Mouse (Mus musculus): Measurements from ENCODE around the gene Nck2.

The Nck2 gene

GRCm38 (mm10) chr1:43506638-43507037 lies 62.3 kb downstream of the Nck2 start:
- WGBS, result 78% methylated on average over 3 of the region's 3 CpGs

DNA sequence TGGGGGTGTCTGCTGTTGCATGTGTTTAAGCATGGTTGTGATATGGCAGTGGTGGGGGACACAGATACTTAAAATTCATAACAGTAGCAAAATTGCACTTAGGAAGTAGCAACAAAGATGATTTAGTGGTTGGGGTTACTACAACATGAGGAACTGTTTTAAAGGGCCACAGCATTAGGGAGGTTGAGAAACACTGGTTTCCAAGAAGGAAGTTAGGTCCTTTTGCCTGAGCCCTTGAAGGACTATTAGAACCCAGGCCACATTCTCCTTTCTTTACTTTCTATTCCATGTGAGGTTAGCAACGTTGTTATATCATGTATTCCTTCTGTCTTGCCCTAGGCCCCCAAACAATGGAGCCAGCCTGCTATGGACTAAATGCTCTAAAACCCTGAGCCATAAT lies 63.4 kb downstream of the Nck2 start:
- 83% methylated on average over 1 of the region's 1 CpGs for WGBS

DNA sequence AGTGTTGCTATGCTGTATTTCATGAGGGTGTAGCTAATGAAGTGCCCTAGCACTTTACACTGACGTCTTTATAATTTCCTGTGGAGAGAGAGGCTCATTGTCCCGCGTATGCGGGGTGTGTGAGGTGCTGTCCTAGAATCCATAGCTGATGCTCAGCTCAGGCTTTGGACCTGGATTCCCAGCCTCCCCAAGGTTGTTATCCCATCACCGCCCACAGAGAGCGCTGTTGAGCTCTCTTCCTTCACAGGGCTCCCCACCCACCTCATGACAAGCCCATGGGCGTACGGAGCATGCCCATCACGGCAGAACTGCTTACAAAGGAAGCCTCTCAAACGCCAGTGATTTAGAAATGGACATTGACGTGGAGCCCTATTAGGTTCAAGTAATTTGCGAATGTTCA lies 66.9 kb downstream of the Nck2 start:
- 84% methylated on average over 12 of the region's 12 CpGs for whole genome bisulfite sequencing

- 85% methylated on average over 8 of the region's 8 CpGs for WGBS
Observed at GRCm38 (mm10) chr1:43511667-43512066, 67.3 kb downstream of the Nck2 start.

GRCm38 (mm10) chr1:43517405-43517804 lies 73.0 kb downstream of the Nck2 start:
- WGBS, result 97% methylated on average over 3 of the region's 3 CpGs

GRCm38 (mm10) chr1:43520216-43520988 lies 76.0 kb downstream of the Nck2 start:
- 92% methylated on average over 1 of the region's 1 CpGs for WGBS

GRCm38 (mm10) chr1:43520989-43521371 lies 76.6 kb downstream of the Nck2 start:
- WGBS, result 83% methylated on average over 3 of the region's 3 CpGs

DNA sequence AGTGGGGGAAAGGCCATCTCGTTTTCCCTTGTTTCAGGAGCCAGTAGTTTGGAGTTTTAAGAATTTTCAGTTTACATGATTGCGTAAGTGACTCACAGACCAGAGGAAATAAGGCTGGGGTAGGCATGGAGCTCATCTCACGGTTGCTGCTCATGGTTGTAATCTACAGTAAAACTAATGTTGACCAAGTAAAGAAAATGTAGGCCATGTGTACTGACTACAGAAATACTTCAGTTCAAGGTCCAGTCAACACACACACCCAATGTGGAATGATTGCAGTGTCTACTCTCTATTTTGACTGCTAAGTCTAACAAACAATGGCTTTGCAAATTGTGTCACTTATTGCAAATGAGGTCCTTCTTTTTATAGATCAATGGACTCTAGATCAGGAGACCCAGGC lies 77.1 kb downstream of the Nck2 start:
- 77% methylated on average over 3 of the region's 3 CpGs for WGBS

GRCm38 (mm10) chr1:43521950-43522349 lies 77.6 kb downstream of the Nck2 start:
- WGBS, result 99% methylated on average over 4 of the region's 4 CpGs

GRCm38 (mm10) chr1:43522976-43523375 lies 78.6 kb downstream of the Nck2 start:
- WGBS, result 78% methylated on average over 2 of the region's 2 CpGs

GRCm38 (mm10) chr1:43524332-43524731 lies 80.0 kb downstream of the Nck2 start:
- 72% methylated on average over 3 of the region's 3 CpGs for WGBS

- 73% methylated on average over 2 of the region's 2 CpGs for WGBS
Observed at GRCm38 (mm10) chr1:43528275-43528674, 83.9 kb downstream of the Nck2 start.

- 71% methylated on average over 1 of the region's 1 CpGs for WGBS
Observed at GRCm38 (mm10) chr1:43529086-43529485, 84.7 kb downstream of the Nck2 start.

DNA sequence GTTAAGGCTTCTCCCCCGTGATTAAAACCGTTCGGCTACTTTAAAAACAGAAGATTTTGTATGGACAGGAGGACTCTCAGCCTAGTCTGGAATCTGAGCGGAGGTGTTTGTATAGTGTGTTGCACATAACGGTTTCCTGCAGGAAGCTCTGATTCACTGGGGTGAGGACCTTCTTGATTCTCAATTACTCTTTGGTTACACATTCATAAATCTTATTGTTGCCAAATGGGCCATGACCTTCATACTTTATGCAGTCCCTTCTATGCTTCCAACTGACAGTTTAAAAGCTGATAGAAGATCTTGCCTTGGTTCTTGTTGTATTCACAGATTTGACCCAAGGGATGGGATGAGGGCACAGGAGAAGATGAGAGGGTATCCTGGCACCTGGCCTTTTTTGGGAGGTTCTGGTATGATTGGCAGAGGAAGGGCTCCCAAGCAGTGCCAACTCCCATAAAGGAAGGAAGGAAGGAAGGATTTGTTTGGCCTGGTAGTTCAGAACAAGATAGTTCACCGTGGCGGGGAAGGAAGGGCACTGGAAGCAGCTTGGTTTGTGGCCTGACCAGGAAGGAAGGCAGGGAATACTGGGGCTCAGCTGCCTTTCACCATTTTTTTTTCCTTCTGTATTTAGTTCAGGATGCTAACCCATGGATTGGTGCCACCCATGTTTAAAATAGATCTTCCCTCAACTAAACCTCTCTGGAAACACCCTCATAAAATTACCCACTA lies 86.1 kb downstream of the Nck2 start:
- 65% methylated on average over 7 of the region's 7 CpGs for WGBS

- WGBS, result 24% methylated on average over 7 of the region's 7 CpGs
Observed at GRCm38 (mm10) chr1:43531307-43531706, 86.9 kb downstream of the Nck2 start.

GRCm38 (mm10) chr1:43532279-43532678 lies 87.9 kb downstream of the Nck2 start:
- 57% methylated on average over 4 of the region's 4 CpGs for WGBS

DNA sequence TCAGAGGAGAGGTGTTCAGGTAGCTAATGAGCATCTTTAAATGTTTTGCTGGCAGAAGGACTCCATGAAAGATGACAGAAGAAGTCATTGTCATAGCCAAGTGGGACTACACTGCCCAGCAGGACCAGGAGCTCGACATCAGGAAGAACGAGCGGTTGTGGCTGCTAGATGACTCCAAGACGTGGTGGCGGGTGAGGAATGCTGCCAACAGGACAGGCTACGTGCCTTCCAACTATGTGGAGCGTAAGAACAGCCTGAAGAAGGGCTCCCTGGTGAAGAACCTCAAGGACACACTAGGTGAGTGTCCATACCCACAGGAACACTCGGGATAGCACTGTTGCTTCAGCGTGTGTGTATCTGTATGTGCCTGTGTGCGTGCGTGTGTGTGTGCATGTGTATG lies 89.1 kb downstream of the Nck2 start:
- WGBS, result 84% methylated on average over 11 of the region's 11 CpGs

GRCm38 (mm10) chr1:43534060-43534760 lies 89.8 kb downstream of the Nck2 start:
- WGBS, result 73% methylated on average over 5 of the region's 5 CpGs

DNA sequence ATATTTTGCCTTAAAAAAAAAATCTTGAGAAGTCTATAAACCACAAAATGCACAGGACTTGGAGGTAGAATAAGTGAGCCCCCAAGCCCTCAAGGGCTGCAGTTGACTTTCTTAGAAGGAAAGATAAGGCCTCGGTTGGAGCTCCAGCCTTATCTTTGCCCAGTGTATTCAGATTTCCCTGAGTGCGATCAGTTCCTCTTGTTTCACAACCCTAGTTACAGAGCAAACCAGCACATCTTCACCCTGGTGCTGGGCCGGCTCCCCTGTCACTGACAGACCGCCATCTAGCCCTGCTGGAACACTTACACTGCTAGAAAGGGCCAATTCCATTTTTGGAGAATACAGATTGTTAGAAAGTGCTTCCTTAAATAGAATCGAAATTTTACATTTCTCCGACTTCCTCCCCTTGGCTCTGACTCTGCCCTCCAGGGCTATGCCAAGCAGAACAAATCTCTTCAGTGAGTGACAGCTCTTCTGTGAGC lies 91.2 kb downstream of the Nck2 start:
- WGBS, result 42% methylated on average over 6 of the region's 6 CpGs

- WGBS, result 76% methylated on average over 2 of the region's 2 CpGs
Observed at GRCm38 (mm10) chr1:43536266-43536665, 91.9 kb downstream of the Nck2 start.

DNA sequence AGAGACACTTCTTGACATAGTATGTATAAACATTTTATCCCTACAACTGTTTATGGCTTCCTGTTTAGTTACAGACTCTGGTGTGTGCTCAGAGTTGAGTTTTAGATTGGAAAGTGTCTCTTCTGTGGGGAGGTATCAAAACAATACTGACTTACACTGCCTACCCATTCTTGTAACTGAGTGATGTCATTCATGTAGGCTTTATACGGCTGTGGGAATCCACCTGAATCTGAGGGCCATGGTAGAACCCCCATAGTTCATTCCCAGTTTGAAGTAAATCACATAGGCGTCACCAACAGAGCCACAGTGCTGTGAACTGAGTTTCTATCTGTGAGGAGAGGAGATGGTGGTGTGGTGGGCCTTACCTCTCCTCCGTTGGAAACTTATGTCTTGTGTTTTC lies 92.6 kb downstream of the Nck2 start:
- WGBS, result 83% methylated on average over 3 of the region's 3 CpGs

- 80% methylated on average over 2 of the region's 2 CpGs for WGBS
Observed at GRCm38 (mm10) chr1:43538716-43539115, 94.3 kb downstream of the Nck2 start.
